Mouse (Mus musculus) midbrain, embryonic 13.5 days (tissue): ENCODE data around the gene Rgs3. TPM values are rescaled to one million over a fixed set of nuclear protein-coding genes. Genes with fewer than 3 reads are reported as not detected.

ENCODE experiments used
- ATAC-seq: fragments of 200-750 bp; cut with Nextera tagmentation; 2 replicates; pipeline ENCODE4 v1.8.0; 2017; ENCODE audit warnings: mild to moderate bottlenecking, moderate TSS enrichment, moderate library complexity
- H3K27ac ChIP-seq: fragments of 300-500 bp; sonication (generic); 2 replicates; pipeline ENCODE4 v1.5.1; 2015; ENCODE audit warnings: inconsistent platforms, mild to moderate bottlenecking, moderate library complexity
- H3K27me3 ChIP-seq: fragments of 300-500 bp; sonication (generic); 2 replicates; pipeline ENCODE4 v1.6.1; 2015; ENCODE audit warnings: mild to moderate bottlenecking, inconsistent platforms
- H3K36me3 ChIP-seq: fragments of 300-500 bp; sonication (generic); 2 replicates; pipeline ENCODE4 v1.6.1; 2015; ENCODE audit warnings: mild to moderate bottlenecking, inconsistent platforms
- H3K4me1 ChIP-seq: fragments of 300-500 bp; sonication (generic); replicated peaks from 2 replicates; pipeline ENCODE4 v1.6.1; 2015; ENCODE audit warnings: inconsistent platforms
- H3K4me2 ChIP-seq: fragments of 300-500 bp; sonication (generic); replicated peaks from 2 replicates; pipeline ENCODE4 v1.6.1; 2015; ENCODE audit warnings: moderate library complexity, mild to moderate bottlenecking, inconsistent platforms
- H3K4me3 ChIP-seq: fragments of 300-500 bp; sonication (generic); replicated peaks from 2 replicates; pipeline ENCODE4 v1.5.1; 2015; ENCODE audit warnings: mild to moderate bottlenecking, inconsistent platforms
- H3K9ac ChIP-seq: fragments of 300-500 bp; sonication (generic); replicated peaks from 2 replicates; pipeline ENCODE4 v1.6.1; 2015; ENCODE audit warnings: mild to moderate bottlenecking, inconsistent platforms
- H3K9me3 ChIP-seq: fragments of 300-500 bp; sonication (generic); 2 replicates; pipeline ENCODE4 v1.6.1; 2016; ENCODE audit warnings: mild to moderate bottlenecking, inconsistent platforms
- WGBS: fragments of 180-500 bp; shearing (Covaris S2); methylation state at CpG from one replicate; pipeline ENCODE4 v1.1.7; 2015; 5-methylcytosine and 5-hydroxymethylcytosine counted together
- polyA plus RNA-seq: library from polyadenylated mRNA; unstranded; fragments of >200 nt; fragmentation: Nextera tagmentation; extraction: Ambion mirVana; gene quantifications from 2 replicates; pipeline ENCODE4 v1.2.1, GENCODE M21; 2015

The Rgs3 gene
- polyA plus RNA-seq, 1 experiment from 2014 or later = 70.0 TPM

GRCm38 (mm10) chr4:62652215-62652614 lies 92.6 kb downstream of the Rgs3 start:
- Histone ChIP-seq H3K27me3 (no peaks in the 10 kb centered on the region), H3K9me3 (no peaks in the 10 kb centered on the region), H3K4me3 (no peak overlapping the region), H3K4me1 (no peaks in the 10 kb centered on the region), H3K36me3 (peaks cover 5% of the 10 kb centered on the region; the same call in 1 of the 2 replicates), H3K27ac (no peak overlapping the region), H3K4me2 (no peak overlapping the region), H3K9ac (no peak overlapping the region)
- no peak for ATAC-seq
- 84% methylated on average over 4 of the region's 4 CpGs for WGBS

- Histone ChIP-seq H3K4me3 (no peak overlapping the region), H3K4me2 (no peak overlapping the region), H3K9me3 (no peaks in the 10 kb centered on the region), H3K4me1 (no peaks in the 10 kb centered on the region), H3K36me3 (peaks cover 8% of the 10 kb centered on the region; the same call in 1 of the 2 replicates), H3K9ac (no peak overlapping the region), H3K27me3 (no peaks in the 10 kb centered on the region), H3K27ac (no peak overlapping the region)
- no peak for ATAC-seq
- WGBS = 89% methylated on average over 12 of the region's 12 CpGs
Observed at GRCm38 (mm10) chr4:62652921-62653757, 93.5 kb downstream of the Rgs3 start.

GRCm38 (mm10) chr4:62653922-62654661 lies 94.4 kb downstream of the Rgs3 start:
- Histone ChIP-seq H3K9me3 (no peaks in the 10 kb centered on the region), H3K36me3 (peaks cover 8% of the 10 kb centered on the region; the same call in 1 of the 2 replicates), H3K27ac (no peak overlapping the region), H3K4me1 (peaks cover 2% of the 10 kb centered on the region), H3K27me3 (no peaks in the 10 kb centered on the region), H3K4me2 (no peak overlapping the region), H3K9ac (no peak overlapping the region), H3K4me3 (no peak overlapping the region)
- WGBS = 92% methylated on average over 5 of the region's 5 CpGs
- ATAC-seq = no peak

- H3K9ac ChIP-seq = no peak overlapping the region
- peaks cover 45% of the 10 kb centered on the region for H3K4me1 ChIP-seq
- no peak for ATAC-seq
- H3K4me2 ChIP-seq = no peak overlapping the region
- no peaks in the 10 kb centered on the region for H3K27me3 ChIP-seq
- 42% methylated on average over 15 of the region's 15 CpGs for WGBS
- H3K9me3 ChIP-seq = no peaks in the 10 kb centered on the region
- peaks cover 8% of the 10 kb centered on the region; the same call in 1 of the 2 replicates for H3K36me3 ChIP-seq
- H3K27ac ChIP-seq = no peak overlapping the region
- no peak overlapping the region for H3K4me3 ChIP-seq
Observed at GRCm38 (mm10) chr4:62659264-62659663, 99.6 kb downstream of the Rgs3 start.

GRCm38 (mm10) chr4:62659861-62660553 lies 100.4 kb downstream of the Rgs3 start:
- H3K9me3 ChIP-seq = no peaks in the 10 kb centered on the region
- no peak for ATAC-seq
- no peaks in the 10 kb centered on the region for H3K27me3 ChIP-seq
- peak overlapping the region; percentile 70 for H3K27ac ChIP-seq
- H3K4me3 ChIP-seq = no peak overlapping the region
- H3K4me1 ChIP-seq = peaks cover 45% of the 10 kb centered on the region
- WGBS = 10% methylated on average over 14 of the region's 14 CpGs
- no peak overlapping the region for H3K4me2 ChIP-seq
- peaks cover 8% of the 10 kb centered on the region; the same call in 1 of the 2 replicates for H3K36me3 ChIP-seq
- no peak overlapping the region for H3K9ac ChIP-seq

GRCm38 (mm10) chr4:62660554-62660864 lies 100.9 kb downstream of the Rgs3 start:
- Histone ChIP-seq H3K4me2 (no peak overlapping the region), H3K9me3 (no peaks in the 10 kb centered on the region), H3K9ac (0 out of 2 replicates have a peak overlapping the region, but pooled peaks have one; percentile 14), H3K27me3 (no peaks in the 10 kb centered on the region), H3K27ac (peak overlapping the region; percentile 70), H3K4me3 (no peak overlapping the region), H3K36me3 (peaks cover 8% of the 10 kb centered on the region; the same call in 1 of the 2 replicates), H3K4me1 (peaks cover 45% of the 10 kb centered on the region)
- ATAC-seq = peak; percentile 67
- 7% methylated on average over 3 of the region's 3 CpGs for WGBS

GRCm38 (mm10) chr4:62661311-62661849 lies 101.7 kb downstream of the Rgs3 start:
- no peak overlapping the region for H3K4me3 ChIP-seq
- peaks cover 8% of the 10 kb centered on the region; the same call in 1 of the 2 replicates for H3K36me3 ChIP-seq
- WGBS = 71% methylated on average over 8 of the region's 8 CpGs
- no peaks in the 10 kb centered on the region for H3K27me3 ChIP-seq
- peak overlapping the region; percentile 70; the same call in 1 of the 2 replicates for H3K27ac ChIP-seq
- H3K4me2 ChIP-seq = no peak overlapping the region
- peaks cover 45% of the 10 kb centered on the region for H3K4me1 ChIP-seq
- no peaks in the 10 kb centered on the region for H3K9me3 ChIP-seq
- H3K9ac ChIP-seq = no peak overlapping the region
- ATAC-seq = no peak

- Histone ChIP-seq H3K36me3 (no peaks in the 10 kb centered on the region), H3K4me1 (peaks cover 45% of the 10 kb centered on the region), H3K9ac (0 out of 2 replicates have a peak overlapping the region, but pooled peaks have one; percentile 17), H3K9me3 (no peaks in the 10 kb centered on the region), H3K27me3 (no peaks in the 10 kb centered on the region), H3K4me3 (no peak overlapping the region), H3K4me2 (0 out of 2 replicates have a peak overlapping the region, but pooled peaks have one; percentile 8), H3K27ac (peak overlapping the region; percentile 74)
- 11% methylated on average over 6 of the region's 6 CpGs for WGBS
- ATAC-seq = peak; percentile 85
Observed at GRCm38 (mm10) chr4:62663348-62663747, 103.7 kb downstream of the Rgs3 start.

- no peaks in the 10 kb centered on the region for H3K9me3 ChIP-seq
- H3K9ac ChIP-seq = no peak overlapping the region
- no peak for ATAC-seq
- H3K4me2 ChIP-seq = no peak overlapping the region
- H3K36me3 ChIP-seq = no peaks in the 10 kb centered on the region
- no peaks in the 10 kb centered on the region for H3K27me3 ChIP-seq
- WGBS = 68% methylated on average over 2 of the region's 2 CpGs
- no peak overlapping the region for H3K4me3 ChIP-seq
- peaks cover 32% of the 10 kb centered on the region for H3K4me1 ChIP-seq
- no peak overlapping the region for H3K27ac ChIP-seq
Observed at GRCm38 (mm10) chr4:62665842-62666241, 106.2 kb downstream of the Rgs3 start.

GRCm38 (mm10) chr4:62668666-62669065 lies 109.0 kb downstream of the Rgs3 start:
- Histone ChIP-seq H3K4me2 (no peak overlapping the region), H3K36me3 (no peaks in the 10 kb centered on the region), H3K9me3 (no peaks in the 10 kb centered on the region), H3K27ac (no peak overlapping the region), H3K4me3 (no peak overlapping the region), H3K9ac (no peak overlapping the region), H3K27me3 (no peaks in the 10 kb centered on the region), H3K4me1 (peaks cover 14% of the 10 kb centered on the region)
- 90% methylated on average over 8 of the region's 8 CpGs for WGBS
- no peak for ATAC-seq

- Histone ChIP-seq H3K4me1 (peaks cover 11% of the 10 kb centered on the region), H3K4me3 (no peak overlapping the region), H3K36me3 (no peaks in the 10 kb centered on the region), H3K9ac (no peak overlapping the region), H3K9me3 (no peaks in the 10 kb centered on the region), H3K27me3 (no peaks in the 10 kb centered on the region), H3K4me2 (no peak overlapping the region), H3K27ac (no peak overlapping the region)
- no peak for ATAC-seq
- 92% methylated on average over 13 of the region's 13 CpGs for WGBS
Observed at GRCm38 (mm10) chr4:62669094-62670071, 109.7 kb downstream of the Rgs3 start.
